ENCODE assay signal across 8 mouse cellular contexts in genomic region chr4:114386395-114386811, GRCm38 (mm10). TPM values are rescaled to one million over a fixed set of nuclear protein-coding genes. Genes with fewer than 3 reads are reported as not detected.
DNase-seq lines count a peak whose midpoint lies in the region; ATAC-seq lines count a peak whose summit lies in the region.

No protein-coding gene starts in this region.

- DNase-seq in layer of hippocampus, adult 8-10 months (ENCODE audit: low spot score in 2 of 2): peak; percentile 43 to 50
- no peak for DNase-seq in layer of hippocampus, postnatal 25 days (ENCODE audit: extremely low spot score in 1 of 2, low spot score in 1 of 2)
- peak; percentile 71 for DNase-seq in adrenal gland, postnatal 14 days
- peak; percentile 75 to 80 for DNase-seq in cerebellum, postnatal 25 days
- peak; percentile 65 to 70 for DNase-seq in heart, postnatal 36 days
- peak; percentile 64 for DNase-seq in skeletal muscle tissue, adult 2 months (ENCODE audit: low read depth, low spot score)
- no peak for DNase-seq in liver

- ATAC-seq in inflammation-experienced regulatory T-cells, adult 6 months: no peak

- intact Hi-C loops in heart, postnatal 36 days (cut with DNase I): no loop called here

RNA-seq across cellular contexts. Expression of gene Trabd2b, which starts 20.1 kb away (rescaled TPM):
- 1 to 10 TPM; 1.8 to 2.1 (median 2.1) TPM for total RNA-seq in layer of hippocampus, adult 8-10 months (2022)
- 1 to 10 TPM; 1.6 to 1.8 TPM for total RNA-seq in layer of hippocampus, postnatal 25 days (2021)
- 0.90 and 1.0 TPM in 2 replicates for total RNA-seq in adrenal gland, postnatal 14 days (2021)
- total RNA-seq in heart, postnatal 36 days (2021): 10 to 100 TPM; 53.1 to 71.5 TPM
- polyA plus RNA-seq in inflammation-experienced regulatory T-cells, adult 6 months (2017; shearing (Covaris generic)): not detected

Comparison
In these comparisons a context has a peak if more than half of its experiments do, and no peak if none do; other contexts are left out.
1. DNase-seq: peak in layer of hippocampus, adult 8-10 months (2 of 2), adrenal gland, postnatal 14 days (single experiment), cerebellum, postnatal 25 days (2 of 2), heart, postnatal 36 days (2 of 2) and skeletal muscle tissue, adult 2 months (single experiment); none in layer of hippocampus, postnatal 25 days (0 of 2) and liver (single experiment).
2. RNA of gene Trabd2b, which starts 20.1 kb away (total RNA-seq): 53.1 to 71.5 TPM in heart, postnatal 36 days; 1.8 to 2.1 TPM in layer of hippocampus, adult 8-10 months, 1.6 to 1.8 TPM in layer of hippocampus, postnatal 25 days and 0.90 to 1.0 TPM in adrenal gland, postnatal 14 days; every median in the first group is over 10 times any median in the second.